Mouse (Mus musculus) frontal cortex, postnatal 14 days (tissue): ENCODE data around the gene Snx17.
"Not testable (repeated sequence)": the region's sequence is repeated elsewhere in the genome, so short reads cannot be mapped to it uniquely, and the experiment has no call there.

ENCODE experiments used
- DNase-seq, 2 experiments: peaks; one replicate each; pipeline ENCODE4 v3.0.0; 2022; ENCODE audit warnings: low spot score in 2 of 2

Gene Snx17

GRCm38 (mm10) chr5:31196207-31196606 is 3.2 kb downstream of the Snx17 start:
- no peak for DNase-seq

- no peak for DNase-seq
These were observed 4.0 kb downstream of the Snx17 start for GRCm38 (mm10) chr5:31197072-31197471.

- no peak for DNase-seq
These were observed 5.1 kb downstream of the Snx17 start for GRCm38 (mm10) chr5:31198170-31198569.

- no peak for DNase-seq
These were observed 5.7 kb downstream of the Snx17 start for GRCm38 (mm10) chr5:31198616-31199320.

GRCm38 (mm10) chr5:31199321-31199892 is 6.4 kb downstream of the Snx17 start:
- DNase-seq, result no peak

- DNase-seq, result no peak
These were observed 6.9 kb downstream of the Snx17 start for GRCm38 (mm10) chr5:31199893-31200292.

GRCm38 (mm10) chr5:31200327-31200768 is 7.3 kb downstream of the Snx17 start:
- no peak for DNase-seq

GRCm38 (mm10) chr5:31201042-31201741 is 8.2 kb downstream of the Snx17 start:
- no peak for DNase-seq

- peak; percentile 96 to 98 for DNase-seq
These were observed 8.9 kb downstream of the Snx17 start, which contains the start of gene Zfp513 for GRCm38 (mm10) chr5:31201742-31202590. Gene Zfp513, minus strand, starts transcription at chr5:31202303.

GRCm38 (mm10) chr5:31202933-31203332 is 9.9 kb downstream of the Snx17 start:
- DNase-seq, result no peak

GRCm38 (mm10) chr5:31203866-31204265 is 10.8 kb downstream of the Snx17 start:
- no peak for DNase-seq

- DNase-seq, result no peak
These were observed 11.4 kb downstream of the Snx17 start for GRCm38 (mm10) chr5:31204421-31204820.

GRCm38 (mm10) chr5:31216554-31216953 is 23.5 kb downstream of the Snx17 start:
- DNase-seq, result not testable (repeated sequence)

GRCm38 (mm10) chr5:31218294-31218693 is 25.3 kb downstream of the Snx17 start:
- DNase-seq, result no peak

GRCm38 (mm10) chr5:31219070-31219469 is 26.0 kb downstream of the Snx17 start:
- DNase-seq, result no peak

GRCm38 (mm10) chr5:31219474-31219873 is 26.4 kb downstream of the Snx17 start:
- DNase-seq, result no peak

- peak in 1 of 2 experiments; percentile 38 for DNase-seq
These were observed 27.0 kb downstream of the Snx17 start for GRCm38 (mm10) chr5:31219911-31220447.

GRCm38 (mm10) chr5:31220448-31221303 is 27.6 kb downstream of the Snx17 start, which contains the start of gene Ppm1g:
Gene Ppm1g, minus strand, starts transcription at chr5:31220687.
- peak; percentile 91 to 94 for DNase-seq

GRCm38 (mm10) chr5:31221304-31221945 is 28.4 kb downstream of the Snx17 start:
- no peak for DNase-seq

- no peak for DNase-seq
These were observed 29.7 kb downstream of the Snx17 start for GRCm38 (mm10) chr5:31222696-31223095.
